Mouse (Mus musculus) MEL (cell line): ENCODE data around the gene Mchr1.
"Not testable (repeated sequence)": the region's sequence is repeated elsewhere in the genome, so short reads cannot be mapped to it uniquely, and the experiment has no call there.

ENCODE experiments used
- CTCF ChIP-seq, 3 experiments: IDR thresholded peaks in 2 of 3; conservative IDR thresholded peaks in 1 of 3; 2 replicates each; pipeline ENCODE4 v1.5.1; 2011 to 2012; ENCODE audit warnings: low read length in 3 of 3, low read depth in 2 of 3, mild to moderate bottlenecking in 2 of 3, improper control_type of control experiment in 1 of 3, inconsistent platforms in 1 of 3, mixed read lengths in 1 of 3, moderate library complexity in 1 of 3; ENCODE audit not compliant: control insufficient read depth in 1 of 3, insufficient read depth in 1 of 3, poor library complexity in 1 of 3, severe bottlenecking in 1 of 3
- ELF1 ChIP-seq: IDR thresholded peaks from 2 replicates; pipeline ENCODE4 v1.6.1; 2014; ENCODE audit warnings: low read depth, mild to moderate bottlenecking, inconsistent platforms, low read length, improper control_type of control experiment, moderate library complexity
- JUND ChIP-seq: IDR thresholded peaks from 2 replicates; pipeline ENCODE4 v1.6.1; 2011; ENCODE audit warnings: low read depth, mild to moderate bottlenecking, improper control_type of control experiment, low read length
- MAX ChIP-seq: IDR thresholded peaks from 2 replicates; pipeline ENCODE4 v1.6.1; 2011; ENCODE audit warnings: low read length, improper control_type of control experiment
- MAZ ChIP-seq: IDR thresholded peaks from 2 replicates; pipeline ENCODE4 v1.6.1; 2012; ENCODE audit warnings: low read depth, mild to moderate bottlenecking, inconsistent platforms, low read length, improper control_type of control experiment
- POLR2A ChIP-seq, 2 experiments: IDR thresholded peaks; 2 replicates each; pipeline ENCODE4 v1.6.1; 2011 to 2012; ENCODE audit warnings: low read length in 2 of 2, mild to moderate bottlenecking in 2 of 2, control low read depth in 1 of 2, improper control_type of control experiment in 1 of 2, low read depth in 1 of 2, moderate library complexity in 1 of 2; ENCODE audit not compliant: control insufficient read depth in 1 of 2, insufficient read depth in 1 of 2, poor library complexity in 1 of 2
- POLR2AphosphoS2 ChIP-seq: IDR thresholded peaks from 2 replicates; pipeline ENCODE4 v1.6.1; 2011; ENCODE audit warnings: low read length, improper control_type of control experiment
- RAD21 ChIP-seq: IDR thresholded peaks from 2 replicates; pipeline ENCODE4 v1.6.1; 2011; ENCODE audit warnings: mild to moderate bottlenecking, low read depth, low read length, improper control_type of control experiment
- SIN3A ChIP-seq: IDR thresholded peaks from 2 replicates; pipeline ENCODE4 v1.6.1; 2012; ENCODE audit warnings: low read length, improper control_type of control experiment, inconsistent platforms
- SMC3 ChIP-seq: IDR thresholded peaks from 2 replicates; pipeline ENCODE4 v1.6.1; 2011; ENCODE audit warnings: low read depth, low read length, improper control_type of control experiment
- TAL1 ChIP-seq: IDR thresholded peaks from 2 replicates; pipeline ENCODE4 v1.6.1; 2012; ENCODE audit warnings: mild to moderate bottlenecking, inconsistent platforms, low read length, moderate library complexity, mixed read lengths
- ZMIZ1 ChIP-seq: IDR thresholded peaks from 2 replicates; pipeline ENCODE4 v1.6.1; 2012; ENCODE audit warnings: low read depth, mild to moderate bottlenecking, inconsistent platforms, low read length, improper control_type of control experiment, moderate library complexity
- ZNF384 ChIP-seq: IDR thresholded peaks from 2 replicates; pipeline ENCODE4 v1.6.1; 2012; ENCODE audit warnings: low read depth, mild to moderate bottlenecking, inconsistent platforms, low read length, improper control_type of control experiment

DNA sequence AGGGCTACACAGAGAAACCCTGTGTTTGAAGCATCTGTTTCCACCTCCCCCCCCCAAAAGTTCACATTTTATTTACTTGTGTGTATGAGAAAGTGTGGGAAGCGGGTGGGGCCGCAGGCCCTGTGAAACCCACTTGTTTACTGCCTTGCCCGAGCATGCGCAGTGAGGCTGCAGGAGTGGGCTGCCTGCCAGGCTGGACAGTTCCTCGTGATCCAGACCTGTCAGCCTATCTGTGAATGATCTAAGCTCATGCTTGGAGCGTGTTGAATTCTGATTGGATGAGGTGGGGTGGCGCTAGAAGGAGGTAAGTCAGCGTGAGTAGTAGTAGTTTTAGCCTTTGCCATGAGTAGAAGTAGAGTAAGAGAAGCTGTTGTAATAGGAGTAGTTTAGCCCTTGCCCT is 15.2 kb upstream of the Mchr1 start:
- not testable (repeated sequence) for TF ChIP-seq JUND; CTCF (IDR thresholded peaks at IDR 0.05 in 2 of 3, conservative IDR thresholded peaks at IDR 0.05 in 1 of 3; ENCODE audit: control insufficient read depth in 1 of 3, insufficient read depth in 1 of 3, low read depth in 2 of 3, low read length in 3 of 3, poor library complexity in 1 of 3, severe bottlenecking in 1 of 3); RAD21; MAZ; POLR2A (IDR thresholded peaks at IDR 0.05; ENCODE audit: control insufficient read depth in 1 of 2, insufficient read depth in 1 of 2, low read depth in 1 of 2, low read length in 2 of 2, poor library complexity in 1 of 2); MAX; SMC3; POLR2AphosphoS2; SIN3A; ELF1; TAL1; ZNF384; ZMIZ1
